Mouse (Mus musculus) kidney, postnatal 0 days (tissue): ENCODE data around the gene Pold2. TPM values are rescaled to one million over a fixed set of nuclear protein-coding genes. Genes with fewer than 3 reads are reported as not detected.

Experiments used
- ATAC-seq: fragments of 200-750 bp; cut with Nextera tagmentation; replicated peaks from 2 replicates; pipeline ENCODE4 v1.8.0; 2017; ENCODE audit warnings: low read depth, moderate number of reproducible peaks, moderate TSS enrichment, moderate library complexity; ENCODE audit not compliant: low FRiP score
- DNase-seq: peaks from one replicate; pipeline ENCODE4 v3.0.0-alpha.2; 2016; ENCODE audit warnings: low spot score
- H3K27ac ChIP-seq: fragments of 300-500 bp; sonication (generic); 2 replicates; pipeline ENCODE4 v1.5.1; 2014; ENCODE audit warnings: mild to moderate bottlenecking
- H3K27me3 ChIP-seq: fragments of 300-500 bp; sonication (generic); 2 replicates; pipeline ENCODE4 v1.6.1; 2014; ENCODE audit warnings: low read length, mixed read lengths; ENCODE audit not compliant: insufficient read depth
- H3K36me3 ChIP-seq: fragments of 300-500 bp; sonication (generic); 2 replicates; pipeline ENCODE4 v1.6.1; 2014; ENCODE audit warnings: low read length, mixed read lengths; ENCODE audit not compliant: insufficient read depth
- H3K4me1 ChIP-seq: fragments of 300-500 bp; sonication (generic); replicated peaks from 2 replicates; pipeline ENCODE4 v1.6.1; 2014; ENCODE audit warnings: antibody characterized with exemption, low read length, mixed read lengths; ENCODE audit not compliant: insufficient read depth
- H3K4me2 ChIP-seq: fragments of 300-500 bp; sonication (generic); 2 replicates; pipeline ENCODE4 v1.6.1; 2014; ENCODE audit warnings: mild to moderate bottlenecking, low read length, moderate library complexity, mixed read lengths
- H3K4me3 ChIP-seq: fragments of 300-500 bp; sonication (generic); replicated peaks from 2 replicates; pipeline ENCODE4 v1.5.1; 2014; ENCODE audit warnings: low read depth, low read length
- H3K9ac ChIP-seq: fragments of 300-500 bp; sonication (generic); 2 replicates; pipeline ENCODE4 v1.6.1; 2014; ENCODE audit warnings: low read depth, low read length
- H3K9me3 ChIP-seq: fragments of 300-500 bp; sonication (generic); replicated peaks from 2 replicates; pipeline ENCODE4 v1.6.1; 2016; ENCODE audit warnings: low read length, inconsistent platforms, mixed read lengths
- CTCF ChIP-seq: IDR thresholded peaks from 2 replicates; pipeline ENCODE4 v1.5.1; 2016; ENCODE audit warnings: antibody characterized with exemption, low read depth, mild to moderate bottlenecking, moderate library complexity
- WGBS: fragments of 180-500 bp; shearing (Covaris S2); extraction: QIAGEN DNeasy Blood & Tissue Kit; methylation state at CpG from one replicate; pipeline ENCODE4 v1.1.7; 2014; 5-methylcytosine and 5-hydroxymethylcytosine counted together
- polyA plus RNA-seq: library from polyadenylated mRNA; unstranded; fragments of >200 nt; fragmentation: Nextera tagmentation; extraction: Ambion mirVana; gene quantifications from 2 replicates; pipeline ENCODE4 v1.2.1, GENCODE M21; 2015

The Pold2 gene
- polyA plus RNA-seq, 1 experiment from 2014 or later: 74.4 TPM

DNA sequence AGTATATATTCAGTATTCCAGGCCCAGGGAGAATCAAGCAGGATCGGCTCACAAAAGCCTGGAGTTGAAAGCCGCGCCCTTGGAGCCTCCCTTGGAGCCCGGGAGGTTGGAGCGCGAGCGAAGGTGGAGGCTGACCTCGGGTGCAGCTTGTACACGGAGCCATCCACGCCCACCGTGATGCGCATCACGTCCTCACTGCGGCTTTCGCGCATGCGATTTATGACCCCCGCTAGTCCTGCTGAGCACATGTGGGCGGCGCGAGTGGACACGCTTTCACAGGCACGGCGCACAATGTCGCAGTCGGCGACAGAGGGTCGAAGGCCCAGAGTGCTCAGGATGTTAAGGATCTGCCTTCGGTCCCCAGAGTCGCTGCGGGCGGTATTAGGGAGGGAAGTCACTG, 23.9 kb upstream of the Pold2 start:
- under 1% methylated on average over 32 of the region's 32 CpGs for WGBS
- H3K36me3 ChIP-seq: no peaks in the 10 kb centered on the region
- peak overlapping the region; percentile 60 for H3K4me2 ChIP-seq
- DNase-seq (peak; percentile 85), ATAC-seq (peak; percentile 72)
- no peak overlapping the region for H3K27ac ChIP-seq
- H3K4me1 ChIP-seq: peaks cover 28% of the 10 kb centered on the region
- no peak for TF ChIP-seq CTCF
- H3K9ac ChIP-seq: peak overlapping the region; percentile 51
- peak overlapping the region; percentile 29 for H3K4me3 ChIP-seq
- H3K9me3 ChIP-seq: no peaks in the 10 kb centered on the region
- H3K27me3 ChIP-seq: no peaks in the 10 kb centered on the region

DNA sequence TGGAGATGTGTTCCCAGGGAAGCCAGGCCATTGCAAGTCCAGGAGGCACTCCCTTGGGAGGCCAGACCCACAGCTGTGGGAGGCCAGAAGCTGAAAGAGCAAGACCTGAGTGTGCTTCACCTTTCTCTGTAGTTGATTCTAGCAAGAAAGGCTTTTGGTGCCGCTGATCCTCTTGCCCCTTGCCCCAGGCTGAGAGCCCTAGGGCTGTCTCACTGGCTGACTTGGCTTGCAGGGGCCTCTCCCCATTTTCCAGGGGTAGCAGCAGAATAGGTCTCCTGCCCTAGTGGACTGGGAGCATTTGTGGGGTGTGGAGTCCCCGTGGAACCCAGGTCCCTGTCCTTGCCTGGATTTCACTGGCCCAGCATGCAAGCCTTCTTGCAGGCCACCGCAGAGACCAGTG, 23.2 kb upstream of the Pold2 start:
- Histone ChIP-seq H3K9me3 (no peaks in the 10 kb centered on the region), H3K4me3 (no peak overlapping the region), H3K4me1 (peaks cover 29% of the 10 kb centered on the region), H3K4me2 (peak overlapping the region; percentile 60), H3K27ac (no peak overlapping the region), H3K27me3 (no peaks in the 10 kb centered on the region), H3K9ac (peak overlapping the region; percentile 51; the same call in 1 of the 2 replicates), H3K36me3 (no peaks in the 10 kb centered on the region)
- DNase-seq: no peak
- ATAC-seq: no peak
- no peak for TF ChIP-seq CTCF
- WGBS: 24% methylated on average over 3 of the region's 3 CpGs

DNA sequence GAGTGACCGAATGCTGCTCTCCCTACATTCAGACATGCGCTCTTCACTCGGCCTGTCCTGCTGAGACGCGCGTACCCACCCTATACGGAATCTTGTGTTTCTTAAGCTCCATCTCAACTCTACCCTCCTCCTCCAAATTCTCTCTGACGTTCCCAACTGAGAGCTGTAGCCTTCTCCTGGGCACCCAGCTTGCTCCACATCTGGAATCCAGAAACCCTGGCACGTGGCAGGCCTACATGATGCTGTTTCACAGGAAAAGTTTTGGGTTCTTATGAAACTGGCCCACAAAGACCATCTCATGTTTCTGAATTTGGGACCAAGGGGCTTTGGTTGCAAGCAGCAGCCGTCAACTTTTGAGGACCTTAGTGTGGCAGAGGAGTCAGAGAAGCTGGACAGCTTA, 21.2 kb upstream of the Pold2 start:
- Histone ChIP-seq H3K27ac (no peak overlapping the region), H3K9ac (no peak overlapping the region), H3K4me3 (no peak overlapping the region), H3K27me3 (no peaks in the 10 kb centered on the region), H3K4me1 (peaks cover 29% of the 10 kb centered on the region), H3K4me2 (no peak overlapping the region), H3K36me3 (no peaks in the 10 kb centered on the region), H3K9me3 (no peaks in the 10 kb centered on the region)
- WGBS: 92% methylated on average over 10 of the region's 10 CpGs
- DNase-seq (no peak), ATAC-seq (no peak)
- no peak for TF ChIP-seq CTCF

DNA sequence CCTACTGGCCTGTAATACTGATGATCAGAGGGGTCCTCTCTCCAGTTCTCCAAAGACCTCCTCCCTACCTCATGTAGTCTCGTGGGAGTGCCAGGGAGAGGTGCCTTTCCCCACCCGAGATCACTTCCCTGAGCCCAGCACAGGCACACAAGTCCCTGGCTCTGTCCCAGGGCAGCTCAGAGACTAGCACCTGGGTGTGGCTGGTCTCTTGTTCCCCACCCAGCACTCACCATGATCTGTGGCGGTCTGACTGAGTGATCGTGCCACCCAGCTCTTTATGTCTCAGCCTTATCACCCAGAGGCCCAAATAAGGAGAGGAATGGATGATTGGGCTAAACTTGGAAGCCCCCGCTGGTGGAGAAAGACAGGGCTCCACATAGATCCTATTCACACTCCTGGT, 20.4 kb upstream of the Pold2 start, which contains the start of gene Myl7:
Gene Myl7 (minus strand): TSS at position 252 of the 400 bp plus-strand sequence.
- H3K9ac ChIP-seq: no peak within 1 kb of the TSS
- TF ChIP-seq CTCF: no peak
- no peak within 1 kb of the TSS for H3K4me3 ChIP-seq
- ATAC-seq (no peak), DNase-seq (no peak)
- H3K36me3 ChIP-seq: no peaks in the 10 kb centered on the region
- H3K27ac ChIP-seq: no peak within 1 kb of the TSS
- no peak within 1 kb of the TSS for H3K4me2 ChIP-seq
- 67% methylated on average over 5 of the region's 5 CpGs for WGBS
- no peaks in the 10 kb centered on the region for H3K27me3 ChIP-seq
- peaks cover 29% of the 10 kb centered on the region for H3K4me1 ChIP-seq
- H3K9me3 ChIP-seq: no peaks in the 10 kb centered on the region

DNA sequence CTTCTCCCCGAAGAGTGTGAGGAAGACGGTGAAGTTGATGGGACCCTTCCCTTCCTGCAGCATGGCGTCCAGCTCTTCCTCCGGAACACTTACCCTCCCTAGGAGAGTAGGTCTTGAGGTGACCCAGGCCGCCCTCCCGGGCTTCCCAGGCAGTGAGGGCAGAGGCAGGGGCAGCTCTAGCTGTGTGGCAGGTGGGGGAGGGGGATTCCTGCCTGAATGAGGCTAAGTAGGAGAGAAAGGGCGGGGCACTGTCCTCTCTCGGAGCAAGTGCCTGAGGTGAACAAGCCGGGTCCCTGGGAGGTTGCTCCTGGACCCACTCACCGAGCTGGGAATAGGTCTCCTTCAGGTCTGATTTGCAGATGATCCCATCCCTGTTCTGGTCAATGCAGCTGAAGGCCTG, 19.7 kb upstream of the Pold2 start:
- H3K36me3 ChIP-seq: no peaks in the 10 kb centered on the region
- WGBS: 19% methylated on average over 10 of the region's 10 CpGs
- no peak for ATAC-seq

DNA sequence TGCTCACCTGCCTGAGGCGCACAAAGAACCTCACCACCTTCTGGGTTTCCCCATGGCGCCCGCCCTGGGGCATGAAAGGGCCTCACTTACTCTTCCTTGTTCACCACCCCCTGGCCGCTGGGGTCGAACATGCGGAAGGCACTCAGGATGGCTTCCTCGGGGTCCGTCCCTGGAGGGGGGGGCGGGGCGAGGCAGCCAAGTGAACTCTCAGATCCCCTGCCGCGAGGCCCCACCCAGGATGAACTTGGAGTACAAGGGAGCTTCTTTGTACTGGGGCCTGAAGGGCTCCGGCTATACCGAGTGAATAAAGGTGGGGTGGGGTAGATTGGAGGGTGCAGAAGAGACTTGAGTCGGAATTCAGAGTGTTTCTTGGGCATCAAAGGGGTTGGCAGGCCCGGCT, 19.1 kb upstream of the Pold2 start:
- H3K9ac ChIP-seq: 0 out of 2 replicates have a peak overlapping the region, but pooled peaks have one; percentile 8
- H3K27ac ChIP-seq: no peak overlapping the region
- H3K9me3 ChIP-seq: no peaks in the 10 kb centered on the region
- no peaks in the 10 kb centered on the region for H3K27me3 ChIP-seq
- ATAC-seq (no peak), DNase-seq (no peak)
- no peak overlapping the region for H3K4me3 ChIP-seq
- H3K4me2 ChIP-seq: no peak overlapping the region
- WGBS: 23% methylated on average over 16 of the region's 16 CpGs
- TF ChIP-seq CTCF: no peak
- H3K36me3 ChIP-seq: no peaks in the 10 kb centered on the region
- H3K4me1 ChIP-seq: peaks cover 34% of the 10 kb centered on the region

More for the DNA sequence above, 19.7 kb upstream of the Pold2 start:
- H3K4me2 ChIP-seq: no peak overlapping the region
- no peaks in the 10 kb centered on the region for H3K27me3 ChIP-seq
- no peaks in the 10 kb centered on the region for H3K9me3 ChIP-seq
- TF ChIP-seq CTCF: no peak
- DNase-seq: no peak
- no peak overlapping the region for H3K27ac ChIP-seq
- H3K4me1 ChIP-seq: peaks cover 31% of the 10 kb centered on the region
- no peak overlapping the region for H3K4me3 ChIP-seq
- no peak overlapping the region for H3K9ac ChIP-seq

DNA sequence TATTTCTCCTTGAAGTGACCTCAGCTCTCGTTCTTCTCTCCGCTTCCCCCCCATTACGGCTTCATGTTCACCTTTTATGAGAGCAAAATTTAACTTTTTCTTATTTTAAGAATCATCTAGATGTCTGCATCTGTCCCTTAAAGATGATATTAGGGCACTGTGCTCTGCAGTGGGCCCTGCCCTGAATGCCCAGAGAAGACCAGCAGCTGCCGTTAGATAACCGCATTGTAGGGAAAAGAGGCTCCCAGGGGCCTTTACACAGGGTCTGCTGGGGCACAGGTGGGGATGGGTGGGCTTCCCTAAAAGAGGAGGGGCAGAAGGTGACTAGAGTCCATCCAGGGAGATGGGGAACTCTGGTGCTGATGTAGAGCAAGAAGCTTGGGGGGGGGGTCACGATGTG, 15.7 kb upstream of the Pold2 start:
- Histone ChIP-seq H3K4me2 (no peak overlapping the region), H3K4me3 (no peak overlapping the region), H3K27ac (no peak overlapping the region), H3K9ac (0 out of 2 replicates have a peak overlapping the region, but pooled peaks have one; percentile 8), H3K9me3 (no peaks in the 10 kb centered on the region), H3K27me3 (no peaks in the 10 kb centered on the region), H3K4me1 (peaks cover 31% of the 10 kb centered on the region), H3K36me3 (no peaks in the 10 kb centered on the region)
- no peak for DNase-seq
- no peak for ATAC-seq
- TF ChIP-seq CTCF: no peak
- WGBS: 70% methylated on average over 6 of the region's 6 CpGs
